Mouse (Mus musculus): ENCODE results near the gene Ap3d1. TPM values are rescaled to one million over a fixed set of nuclear protein-coding genes. Genes with fewer than 3 reads are reported as not detected.

The Ap3d1 gene
- polyA plus RNA-seq, 1 experiment from 2014 or later, result 106 TPM

GRCm38 (mm10) chr10:80692249-80693165 is 49.6 kb downstream of the Ap3d1 start:
- H3K27me3 ChIP-seq, result no peaks in the 10 kb centered on the region
- 80% methylated on average over 14 of the region's 14 CpGs for WGBS
- H3K9ac ChIP-seq, result 0 out of 2 replicates have a peak overlapping the region, but pooled peaks have one; percentile 31
- H3K4me1 ChIP-seq (replicated peaks), result peaks cover 4% of the 10 kb centered on the region; the same call in 1 of the 2 replicates
- H3K4me3 ChIP-seq, result no peak overlapping the region
- H3K27ac ChIP-seq (replicated peaks), result no peak overlapping the region
- no peaks in the 10 kb centered on the region for H3K9me3 ChIP-seq
- peaks cover 50% of the 10 kb centered on the region for H3K36me3 ChIP-seq
- no peak for ATAC-seq (ENCODE audit: low read depth)
- no peak overlapping the region for H3K4me2 ChIP-seq

- Histone ChIP-seq H3K4me1 (replicated peaks) (no peaks in the 10 kb centered on the region), H3K9ac (no peak overlapping the region), H3K27ac (replicated peaks) (no peak overlapping the region), H3K36me3 (peaks cover 83% of the 10 kb centered on the region), H3K4me2 (no peak overlapping the region), H3K27me3 (no peaks in the 10 kb centered on the region), H3K4me3 (no peak overlapping the region), H3K9me3 (no peaks in the 10 kb centered on the region)
- 42% methylated on average over 5 of the region's 5 CpGs for WGBS
- no peak for ATAC-seq (ENCODE audit: low read depth)
These were observed 54.2 kb downstream of the Ap3d1 start for GRCm38 (mm10) chr10:80687850-80688249.

GRCm38 (mm10) chr10:80686617-80687016 is 55.4 kb downstream of the Ap3d1 start:
- H3K27ac ChIP-seq (replicated peaks), result no peak overlapping the region
- no peaks in the 10 kb centered on the region for H3K27me3 ChIP-seq
- peaks cover 80% of the 10 kb centered on the region for H3K36me3 ChIP-seq
- WGBS, result 89% methylated on average over 3 of the region's 3 CpGs
- H3K4me3 ChIP-seq, result no peak overlapping the region
- H3K9ac ChIP-seq, result no peak overlapping the region
- no peaks in the 10 kb centered on the region for H3K9me3 ChIP-seq
- no peak overlapping the region for H3K4me2 ChIP-seq
- ATAC-seq (ENCODE audit: low read depth), result no peak
- no peaks in the 10 kb centered on the region for H3K4me1 ChIP-seq (replicated peaks)

GRCm38 (mm10) chr10:80684984-80685383 is 57.1 kb downstream of the Ap3d1 start:
- peaks cover 67% of the 10 kb centered on the region for H3K36me3 ChIP-seq
- no peak for ATAC-seq (ENCODE audit: low read depth)
- no peak overlapping the region for H3K4me3 ChIP-seq
- no peak overlapping the region for H3K4me2 ChIP-seq
- 0 out of 2 replicates have a peak, but pooled peaks cover 4% of the 10 kb centered on the region for H3K4me1 ChIP-seq (replicated peaks)
- no peak overlapping the region for H3K9ac ChIP-seq
- no peaks in the 10 kb centered on the region for H3K9me3 ChIP-seq
- WGBS, result 92% methylated on average over 4 of the region's 4 CpGs
- H3K27me3 ChIP-seq, result no peaks in the 10 kb centered on the region
- H3K27ac ChIP-seq (replicated peaks), result no peak overlapping the region

GRCm38 (mm10) chr10:80684214-80684613 is 57.9 kb downstream of the Ap3d1 start:
- WGBS, result 62% methylated on average over 6 of the region's 6 CpGs
- Histone ChIP-seq H3K4me2 (no peak overlapping the region), H3K36me3 (peaks cover 59% of the 10 kb centered on the region), H3K27me3 (no peaks in the 10 kb centered on the region), H3K27ac (replicated peaks) (no peak overlapping the region), H3K4me3 (no peak overlapping the region), H3K9ac (no peak overlapping the region), H3K4me1 (replicated peaks) (peaks cover 11% of the 10 kb centered on the region), H3K9me3 (no peaks in the 10 kb centered on the region)
- no peak for ATAC-seq (ENCODE audit: low read depth)

- H3K36me3 ChIP-seq, result peaks cover 54% of the 10 kb centered on the region
- no peaks in the 10 kb centered on the region for H3K9me3 ChIP-seq
- no peak overlapping the region for H3K4me2 ChIP-seq
- no peak for ATAC-seq (ENCODE audit: low read depth)
- 91% methylated on average over 1 of the region's 1 CpGs for WGBS
- H3K4me3 ChIP-seq, result 0 out of 2 replicates have a peak overlapping the region, but pooled peaks have one; percentile 1
- no peaks in the 10 kb centered on the region for H3K27me3 ChIP-seq
- no peak overlapping the region for H3K9ac ChIP-seq
- no peak overlapping the region for H3K27ac ChIP-seq (replicated peaks)
- H3K4me1 ChIP-seq (replicated peaks), result peaks cover 17% of the 10 kb centered on the region
These were observed 58.4 kb downstream of the Ap3d1 start for GRCm38 (mm10) chr10:80683647-80684046.

- Histone ChIP-seq H3K4me3 (no peak overlapping the region), H3K36me3 (peaks cover 41% of the 10 kb centered on the region), H3K27ac (replicated peaks) (no peak overlapping the region), H3K27me3 (no peaks in the 10 kb centered on the region), H3K9me3 (no peaks in the 10 kb centered on the region), H3K4me1 (replicated peaks) (peaks cover 33% of the 10 kb centered on the region), H3K4me2 (no peak overlapping the region), H3K9ac (no peak overlapping the region)
- ATAC-seq (ENCODE audit: low read depth), result no peak
- WGBS, result 95% methylated on average over 6 of the region's 6 CpGs
These were observed 60.1 kb downstream of the Ap3d1 start for GRCm38 (mm10) chr10:80682003-80682402.

GRCm38 (mm10) chr10:80680260-80680696 is 61.8 kb downstream of the Ap3d1 start:
- Histone ChIP-seq H3K27me3 (no peaks in the 10 kb centered on the region), H3K9ac (no peak overlapping the region), H3K27ac (replicated peaks) (no peak overlapping the region), H3K4me3 (no peak overlapping the region), H3K4me2 (no peak overlapping the region), H3K36me3 (peaks cover 24% of the 10 kb centered on the region), H3K4me1 (replicated peaks) (peaks cover 38% of the 10 kb centered on the region), H3K9me3 (no peaks in the 10 kb centered on the region)
- WGBS, result 79% methylated on average over 2 of the region's 2 CpGs
- no peak for ATAC-seq (ENCODE audit: low read depth)

- ATAC-seq (ENCODE audit: low read depth), result no peak
- 65% methylated on average over 9 of the region's 9 CpGs for WGBS
- H3K4me3 ChIP-seq, result no peak overlapping the region
These were observed 62.4 kb downstream of the Ap3d1 start for GRCm38 (mm10) chr10:80679556-80680259.

GRCm38 (mm10) chr10:80678601-80679377 is 63.3 kb downstream of the Ap3d1 start:
- peaks cover 53% of the 10 kb centered on the region for H3K4me1 ChIP-seq (replicated peaks)
- H3K9me3 ChIP-seq, result no peaks in the 10 kb centered on the region
- peaks cover 9% of the 10 kb centered on the region; the same call in 1 of the 2 replicates for H3K36me3 ChIP-seq
- H3K4me3 ChIP-seq, result 0 out of 2 replicates have a peak overlapping the region, but pooled peaks have one; percentile 1
- peak overlapping the region; percentile 64; the same call in 1 of the 2 replicates for H3K4me2 ChIP-seq
- H3K27me3 ChIP-seq, result no peaks in the 10 kb centered on the region
- WGBS, result 53% methylated on average over 9 of the region's 10 CpGs
- peak overlapping the region; percentile 97 for H3K27ac ChIP-seq (replicated peaks)
- ATAC-seq (ENCODE audit: low read depth), result no peak
- peak overlapping the region; percentile 84 for H3K9ac ChIP-seq

More at GRCm38 (mm10) chr10:80679556-80680259, 62.4 kb downstream of the Ap3d1 start:
- no peaks in the 10 kb centered on the region for H3K27me3 ChIP-seq
- H3K4me2 ChIP-seq, result no peak overlapping the region
- peak overlapping the region; percentile 45; the same call in 1 of the 2 replicates for H3K9ac ChIP-seq
- H3K27ac ChIP-seq (replicated peaks), result no peak overlapping the region
- peaks cover 44% of the 10 kb centered on the region for H3K4me1 ChIP-seq (replicated peaks)
- H3K36me3 ChIP-seq, result peaks cover 18% of the 10 kb centered on the region; the same call in 1 of the 2 replicates
- no peaks in the 10 kb centered on the region for H3K9me3 ChIP-seq

- Histone ChIP-seq H3K4me1 (replicated peaks) (peaks cover 61% of the 10 kb centered on the region), H3K9ac (peak within 1 kb of the TSS; percentile 84), H3K27ac (replicated peaks) (peak within 1 kb of the TSS; percentile 97), H3K9me3 (no peaks in the 10 kb centered on the region), H3K4me2 (peak within 1 kb of the TSS; percentile 64), H3K36me3 (0 out of 2 replicates have a peak, but pooled peaks cover 2% of the 10 kb centered on the region), H3K4me3 (peak within 1 kb of the TSS; percentile 99), H3K27me3 (no peaks in the 10 kb centered on the region)
- WGBS, result 22% methylated on average over 8 of the region's 8 CpGs
- ATAC-seq (ENCODE audit: low read depth), result 0 out of 2 replicates have a peak, but pooled peaks have one; percentile 1
These were observed 64.1 kb downstream of the Ap3d1 start, which contains the start of gene Mknk2 for GRCm38 (mm10) chr10:80677942-80678436. Mknk2 (minus strand) TSS chr10:80678112.

All from neural tube, embryonic 13.5 days (tissue).